Mouse (Mus musculus) megakaryocyte-erythroid progenitor cell, adult 5-6 weeks (primary cell): ENCODE results near the gene Agfg2. TPM values are rescaled to one million over a fixed set of nuclear protein-coding genes. Genes with fewer than 3 reads are reported as not detected.

Source experiments
- ATAC-seq: replicated peaks from 2 replicates; pipeline ENCODE4 v1.8.0; 2016; ENCODE audit warnings: mild to moderate bottlenecking, inconsistent platforms; ENCODE audit not compliant: severe bottlenecking, poor library complexity, low FRiP score, low TSS enrichment
- total RNA-seq, 2 experiments: library from RNA; stranded (forward) in 1 of 2; stranded (reverse) in 1 of 2; fragments of 200-1000, 215-1000 nt in 1 of 2; fragments of >200 nt in 1 of 2; fragmentation: Nextera tagmentation in 1 of 2; gene quantifications; 2 replicates each; pipeline ENCODE4 v1.2.3; 2014 to 2017

Gene Agfg2
- total RNA-seq, 2 experiments from 2014 or later, result 17.0 to 37.5 TPM

GRCm38 (mm10) chr5:137685653-137686052 lies 1.1 kb upstream of the Agfg2 start:
- ATAC-seq, result no peak

DNA sequence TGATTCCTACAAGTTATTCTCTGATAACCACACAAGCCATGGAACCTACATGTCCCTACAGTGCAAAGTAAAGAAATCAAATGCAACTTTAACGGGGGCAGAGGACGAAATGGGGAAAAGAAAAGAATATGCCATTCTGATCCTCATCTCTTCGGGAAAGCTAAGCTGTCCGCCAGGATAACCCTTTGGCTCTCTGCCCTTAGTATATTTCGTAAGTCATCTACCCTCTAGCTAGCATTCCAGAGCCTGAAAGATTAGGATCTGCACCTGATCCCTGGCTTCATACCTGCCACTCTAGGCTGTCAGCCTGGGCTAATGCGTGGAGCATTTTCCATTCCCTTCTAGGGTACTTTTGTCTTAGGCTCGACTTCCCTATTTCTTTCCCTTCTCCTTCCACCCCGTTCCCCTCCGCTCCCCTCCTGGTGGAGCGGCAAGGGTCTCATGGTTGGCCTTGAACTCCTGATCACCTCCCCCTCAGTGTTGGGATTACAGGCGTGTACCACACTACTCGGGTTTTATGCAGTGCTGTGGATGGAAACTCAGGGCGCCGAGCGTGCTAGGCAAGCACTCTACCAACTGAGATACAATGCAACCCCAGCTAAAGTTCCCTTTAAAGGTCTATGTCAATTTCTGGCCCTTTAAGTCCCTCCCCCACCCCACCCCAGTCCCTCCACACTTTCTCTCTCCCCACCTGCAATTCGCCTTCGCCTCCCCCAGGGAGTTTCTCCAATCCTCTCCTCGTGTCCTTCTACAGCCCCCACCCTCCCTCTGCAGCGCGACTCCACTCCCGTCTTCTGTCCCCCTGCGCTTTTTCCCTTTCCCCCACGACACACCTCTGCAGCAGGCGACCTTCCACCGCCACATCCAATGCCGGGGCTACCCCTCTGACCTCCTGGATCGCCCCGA lies 885 bp downstream of the Agfg2 start:
- ATAC-seq, result no peak

DNA sequence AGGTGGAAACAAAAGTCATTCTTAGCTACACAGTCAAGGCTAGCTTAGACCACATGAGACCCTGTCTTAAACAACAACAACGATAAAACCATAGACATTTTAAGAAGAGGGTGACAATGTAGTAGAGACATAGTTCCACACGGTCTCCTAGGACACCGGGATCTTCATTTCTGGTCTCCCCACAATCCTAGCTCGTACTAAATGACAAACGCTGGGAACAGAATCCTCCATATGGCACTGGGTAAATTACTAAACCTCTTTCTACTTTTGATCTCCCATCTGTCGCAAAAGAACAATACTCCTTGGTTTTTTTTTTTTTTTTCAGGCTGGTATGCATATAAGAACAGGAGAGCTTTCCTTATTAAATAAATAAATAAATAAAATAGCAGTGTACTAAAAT lies 2.0 kb downstream of the Agfg2 start:
- no peak for ATAC-seq

DNA sequence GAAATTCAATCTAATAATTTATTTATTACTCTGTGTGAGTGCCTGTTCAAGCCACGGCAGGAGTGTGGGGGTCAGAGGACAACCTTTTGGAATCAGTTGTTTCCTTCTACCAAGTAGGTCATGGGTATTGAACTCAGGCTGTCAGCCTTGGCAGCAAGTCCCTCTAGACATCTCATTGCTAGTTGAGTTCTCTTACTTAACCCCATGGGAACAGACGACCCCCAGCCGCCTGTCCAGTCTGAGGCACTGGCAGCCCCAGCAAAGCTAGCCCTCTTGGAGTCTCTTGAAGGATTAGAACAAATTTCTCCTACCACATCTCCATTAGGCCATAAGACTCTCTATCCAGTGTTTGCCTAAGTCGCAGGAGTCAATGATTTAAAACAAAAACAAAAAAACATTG lies 4.8 kb downstream of the Agfg2 start:
- ATAC-seq, result no peak

DNA sequence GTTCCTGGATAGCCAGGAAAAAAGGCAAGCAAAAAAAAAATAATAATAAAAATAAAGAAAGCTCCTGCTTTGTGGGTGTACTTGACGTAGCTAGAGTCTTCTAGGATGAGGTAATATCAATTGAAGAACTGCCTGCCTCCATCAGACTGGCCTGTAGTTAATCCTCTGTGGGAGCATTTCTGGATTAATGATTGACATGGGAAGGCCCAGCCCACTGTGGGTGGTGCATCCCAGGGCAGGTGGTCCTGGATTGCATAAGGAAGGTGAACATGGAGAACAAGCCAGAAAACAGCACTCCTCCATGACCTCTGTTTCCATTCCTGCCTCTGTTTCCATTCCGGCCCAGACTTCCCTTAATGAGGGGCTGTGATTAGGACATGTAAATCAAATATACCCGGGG lies 5.8 kb downstream of the Agfg2 start:
- ATAC-seq, result no peak

DNA sequence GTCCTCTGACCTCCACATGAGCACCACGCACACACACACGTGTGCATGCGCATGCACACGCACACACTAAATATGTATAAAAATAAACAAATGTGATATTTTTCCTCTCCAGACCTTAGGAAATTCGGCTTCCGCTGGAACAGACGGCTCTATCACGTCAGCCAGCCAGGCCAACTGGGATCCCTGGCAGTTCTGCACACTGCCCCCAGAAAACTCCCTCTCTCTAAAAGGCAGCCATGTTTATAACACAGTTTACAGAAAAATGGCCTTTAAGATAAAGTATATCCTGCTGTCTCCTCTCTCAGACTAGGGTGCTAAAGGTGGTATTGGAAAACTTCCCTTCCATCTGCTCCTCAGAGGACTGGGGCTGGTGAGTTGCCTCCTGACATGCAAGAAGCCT lies 6.7 kb downstream of the Agfg2 start:
- no peak for ATAC-seq

DNA sequence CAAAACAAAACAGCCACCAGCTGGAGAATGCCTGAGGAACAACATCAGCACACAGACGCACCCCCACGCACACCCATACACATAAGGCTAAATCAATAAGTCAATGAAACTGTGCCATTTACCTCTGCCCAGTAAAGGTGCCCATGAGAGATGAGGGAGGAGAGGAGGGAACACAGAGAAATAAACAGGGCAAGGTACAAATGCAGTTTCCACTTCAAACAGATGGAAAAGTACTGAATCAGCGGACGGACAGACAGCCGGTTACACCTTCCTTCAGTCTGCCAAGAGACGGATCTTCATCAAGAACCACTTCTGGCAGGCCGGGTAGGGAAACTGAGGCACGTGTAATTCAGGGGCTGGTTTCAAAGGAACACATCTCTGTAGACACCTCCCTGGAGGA lies 9.7 kb downstream of the Agfg2 start:
- ATAC-seq, result no peak

- peak; percentile 90 for ATAC-seq
These were observed 11.5 kb downstream of the Agfg2 start for GRCm38 (mm10) chr5:137673015-137673414.

DNA sequence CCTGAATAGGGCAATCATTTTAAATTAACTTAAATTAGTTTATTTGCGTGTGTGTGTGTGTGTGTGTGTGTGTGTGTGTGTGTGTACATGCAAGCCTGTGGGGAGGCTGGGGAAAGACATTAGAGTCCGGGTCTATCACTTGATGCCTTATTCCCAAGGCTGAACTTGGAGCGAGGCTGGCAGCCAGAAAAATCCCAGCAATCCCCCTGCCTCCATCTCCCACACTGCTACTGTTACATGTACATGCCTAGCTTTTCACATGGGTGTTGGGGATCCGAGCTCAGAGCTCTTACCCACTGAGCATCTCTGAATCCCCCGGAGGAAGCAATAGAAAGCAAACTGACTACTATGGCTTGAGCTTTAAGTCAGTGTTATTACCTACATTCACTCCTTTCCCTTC lies 12.2 kb downstream of the Agfg2 start:
- ATAC-seq, result no peak

DNA sequence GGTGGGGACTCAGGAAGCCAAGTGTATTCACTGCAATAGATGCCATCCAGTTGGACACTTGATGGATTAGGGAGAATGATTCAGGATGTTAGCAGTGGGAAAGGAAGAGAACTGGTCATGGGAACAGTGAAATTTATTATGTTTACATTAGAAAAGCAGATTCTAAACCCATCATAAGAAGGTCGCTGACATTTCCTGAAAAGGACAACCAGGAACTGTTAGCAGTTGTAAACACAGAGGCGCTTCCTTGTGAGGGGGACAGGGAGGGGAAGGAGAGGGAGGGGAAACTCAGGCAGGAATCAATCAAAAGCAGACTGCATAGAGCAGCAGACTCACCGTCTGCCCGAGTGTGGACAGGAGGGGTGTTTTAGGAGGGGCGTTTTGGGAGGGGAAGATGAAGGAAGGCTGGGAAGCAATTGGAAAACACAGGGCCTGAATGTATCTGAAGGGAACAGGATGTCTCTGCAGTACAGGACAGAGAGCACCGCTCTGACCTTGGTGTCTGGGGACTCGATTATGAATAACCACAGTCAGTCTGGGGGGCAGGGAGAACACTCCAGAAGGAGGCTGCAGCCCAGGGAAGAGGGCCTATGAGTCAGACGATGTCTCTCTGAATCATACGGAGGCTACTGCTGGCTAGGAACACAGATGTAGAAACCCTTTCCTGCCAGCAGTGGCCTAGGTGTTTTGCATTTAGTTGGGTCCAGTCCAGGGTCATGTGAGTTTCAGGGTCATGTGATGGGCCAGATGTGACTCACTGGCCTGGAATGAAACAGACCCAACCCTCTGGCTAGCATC lies 12.9 kb downstream of the Agfg2 start:
- no peak; the same call in 1 of the 2 replicates for ATAC-seq

- ATAC-seq, result no peak
These were observed 14.3 kb downstream of the Agfg2 start for GRCm38 (mm10) chr5:137670240-137670639.

- no peak for ATAC-seq
These were observed 15.6 kb downstream of the Agfg2 start for GRCm38 (mm10) chr5:137668971-137669370.

GRCm38 (mm10) chr5:137663057-137663456 lies 21.5 kb downstream of the Agfg2 start:
- no peak for ATAC-seq

DNA sequence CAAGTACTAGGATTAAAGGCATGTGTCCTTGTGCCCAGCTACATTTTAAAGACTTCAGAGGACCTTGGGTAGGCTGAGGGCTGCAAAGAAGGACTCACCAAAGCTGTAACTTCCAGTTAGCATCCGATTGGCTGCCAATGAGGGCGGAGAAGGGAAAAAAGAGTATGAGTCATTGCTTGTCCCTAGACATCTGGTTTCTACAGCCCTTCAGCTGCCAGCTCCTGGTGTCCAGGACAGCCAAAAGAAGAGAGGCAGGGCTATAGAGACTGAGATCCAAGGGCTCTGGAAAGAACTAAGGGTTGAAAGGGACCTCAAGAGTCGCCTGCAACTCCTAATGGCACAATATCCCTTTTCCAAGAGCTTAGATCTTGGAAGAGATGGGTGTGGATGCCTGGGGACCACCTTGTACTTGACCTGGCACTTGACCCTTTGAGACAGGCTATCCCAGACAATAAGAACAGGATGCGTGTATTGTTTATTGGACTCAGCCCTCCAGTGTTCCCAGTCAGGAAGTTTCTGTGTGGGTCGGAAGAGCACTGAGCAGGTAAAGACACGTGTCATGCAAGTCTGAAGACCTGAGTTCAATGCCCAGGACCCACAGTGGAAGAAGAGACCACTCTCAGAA lies 24.4 kb downstream of the Agfg2 start:
- ATAC-seq, result no peak

DNA sequence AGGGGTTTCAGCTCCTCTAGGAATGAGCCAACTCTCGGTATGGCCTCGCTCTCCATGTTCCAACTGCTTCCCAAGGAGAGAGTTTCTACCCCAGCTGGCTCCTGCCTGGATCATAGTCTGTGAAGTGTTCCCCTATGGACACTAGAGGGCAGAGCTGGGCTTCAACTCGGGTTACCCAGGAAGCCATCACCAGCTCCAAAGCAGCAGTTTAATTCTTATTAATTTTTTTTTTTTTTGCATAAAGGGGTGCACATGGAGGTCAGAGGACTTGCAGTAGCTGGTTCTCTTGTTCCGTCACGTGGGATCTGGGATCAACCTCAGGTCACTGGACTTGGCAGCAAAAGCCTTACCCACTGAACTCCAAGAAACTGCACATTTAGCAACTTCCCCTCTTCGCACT lies 27.5 kb downstream of the Agfg2 start:
- ATAC-seq, result peak; percentile 59

- peak; percentile 16; the same call in 1 of the 2 replicates for ATAC-seq
These were observed 29.8 kb downstream of the Agfg2 start for GRCm38 (mm10) chr5:137654746-137655145.

- ATAC-seq, result no peak
These were observed 31.2 kb downstream of the Agfg2 start for GRCm38 (mm10) chr5:137653366-137653765.

DNA sequence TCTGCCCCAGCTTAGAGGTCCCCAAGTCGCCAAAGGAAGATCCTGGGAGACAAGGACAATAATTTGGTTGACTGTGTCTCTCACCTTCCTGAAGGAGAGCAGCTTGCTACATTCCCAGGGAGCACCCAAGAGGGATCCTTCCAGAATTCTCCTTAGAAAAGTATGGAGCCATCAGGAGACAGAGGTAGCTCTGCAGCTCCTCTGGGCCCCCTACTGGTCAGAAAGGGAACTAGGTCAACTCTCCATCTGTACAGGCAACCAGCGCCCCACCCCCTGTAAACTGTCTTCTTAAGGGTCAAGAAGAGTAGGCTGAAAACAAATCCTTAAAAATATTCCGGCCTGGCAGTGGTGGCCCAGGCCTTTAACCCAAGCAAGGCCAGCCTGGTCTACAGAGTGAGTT lies 32.1 kb downstream of the Agfg2 start:
- ATAC-seq, result no peak

DNA sequence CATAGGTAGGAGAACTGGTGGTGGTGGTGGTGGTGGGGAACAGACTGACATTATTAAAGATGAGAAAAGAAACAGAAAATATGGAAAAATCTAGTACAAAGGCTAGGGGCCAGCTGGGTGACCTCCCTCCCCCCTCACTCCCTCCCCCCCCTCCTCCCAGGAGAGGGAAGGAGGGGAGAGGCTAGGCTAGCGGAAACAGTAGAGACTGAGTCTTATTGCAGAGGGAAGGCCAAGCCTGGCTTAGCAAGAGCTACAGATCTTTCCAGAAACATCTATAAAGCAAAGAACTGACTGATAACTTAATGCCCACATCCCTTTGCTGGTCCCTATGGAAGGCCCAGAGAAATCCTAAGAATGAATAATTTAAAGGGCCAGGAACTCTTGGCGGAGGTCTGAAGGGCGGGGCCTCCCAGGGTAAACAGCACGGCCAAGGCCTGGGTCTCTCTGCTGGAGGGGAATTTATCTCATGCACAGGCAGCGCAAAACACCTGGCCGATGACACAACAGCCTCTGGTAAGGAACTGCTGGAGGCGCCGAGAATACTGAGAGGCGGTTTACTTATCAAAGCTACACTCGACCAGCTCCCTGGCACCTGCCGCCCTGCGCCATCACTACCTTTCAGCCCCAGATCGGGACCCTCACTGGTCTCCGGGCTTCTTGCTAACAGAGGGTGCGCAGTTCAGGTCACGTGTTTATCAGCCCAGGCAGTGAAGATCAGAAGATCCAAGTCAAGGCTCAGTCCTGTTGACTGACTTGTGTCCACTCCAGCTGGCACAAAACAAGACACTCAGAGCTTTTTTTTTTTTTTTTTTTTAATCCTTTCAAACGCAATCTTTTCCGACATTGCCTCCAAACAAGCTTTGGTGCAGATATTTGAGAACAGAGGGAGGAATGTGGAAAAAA lies 34.6 kb downstream of the Agfg2 start:
- ATAC-seq, result peak; percentile 42
